In genomic region chr9:123366708-123367385, GRCm38 (mm10) we compare ENCODE assay signal across 8 mouse cellular contexts. TPM values are rescaled to one million over a fixed set of nuclear protein-coding genes. Genes with fewer than 3 reads are reported as not detected.
DNase-seq lines count a peak whose midpoint lies in the region; ATAC-seq and TF ChIP-seq lines count a peak whose summit lies in the region.

Gene Lars2 (plus strand): TSS chr9:123366927.

- peak within 1 kb of the TSS; percentile 85 for H3K4me3 ChIP-seq in forebrain, embryonic 10.5 days
- peak within 1 kb of the TSS; percentile 62 for H3K4me3 ChIP-seq in heart, embryonic 15.5 days
- H3K4me3 ChIP-seq in liver, embryonic 14.5 days (ENCODE audit: insufficient read depth in 1 of 2, low read depth in 2 of 2, low read length in 2 of 2), result peak within 1 kb of the TSS; percentile 77 to 94
- H3K4me3 ChIP-seq in neural tube, embryonic 11.5 days (ENCODE audit: low read depth, low read length), result peak within 1 kb of the TSS; percentile 66
- H3K4me3 ChIP-seq in stomach, postnatal 0 days (ENCODE audit: low read depth, low read length), result peak within 1 kb of the TSS; percentile 79

- peaks cover 3% of the 10 kb centered on the region for H3K36me3 ChIP-seq in forebrain, embryonic 10.5 days (replicated peaks)
- 0 out of 2 replicates have a peak, but pooled peaks cover 2% of the 10 kb centered on the region for H3K36me3 ChIP-seq in heart, embryonic 15.5 days
- no peaks in the 10 kb centered on the region for H3K36me3 ChIP-seq in liver, embryonic 14.5 days (replicated peaks; ENCODE audit: control insufficient read depth, insufficient read depth, low read depth)
- H3K36me3 ChIP-seq in neural tube, embryonic 11.5 days (ENCODE audit: control insufficient read depth, insufficient read depth, low read length), result 0 out of 2 replicates have a peak, but pooled peaks cover under 1% of the 10 kb centered on the region
- H3K36me3 ChIP-seq in stomach, postnatal 0 days (ENCODE audit: control insufficient read depth, insufficient read depth, low read length), result no peaks in the 10 kb centered on the region

- peak within 1 kb of the TSS; percentile 71 for H3K9ac ChIP-seq in heart, embryonic 15.5 days
- peak within 1 kb of the TSS; percentile 91 for H3K9ac ChIP-seq in liver, embryonic 14.5 days (replicated peaks)
- H3K9ac ChIP-seq in neural tube, embryonic 11.5 days (ENCODE audit: low read length), result peak within 1 kb of the TSS; percentile 70
- peak within 1 kb of the TSS; percentile 91 for H3K9ac ChIP-seq in stomach, postnatal 0 days (ENCODE audit: low read length)

- peak within 1 kb of the TSS; percentile 77 for H3K4me2 ChIP-seq in heart, embryonic 15.5 days
- H3K4me2 ChIP-seq in liver, embryonic 14.5 days (ENCODE audit: low read depth), result peak within 1 kb of the TSS; percentile 93
- H3K4me2 ChIP-seq in neural tube, embryonic 11.5 days (ENCODE audit: low read depth), result peak within 1 kb of the TSS; percentile 63
- H3K4me2 ChIP-seq in stomach, postnatal 0 days (replicated peaks; ENCODE audit: low read depth), result peak within 1 kb of the TSS; percentile 70

- peak; percentile 97 for ATAC-seq in heart, embryonic 15.5 days (replicated peaks; ENCODE audit: insufficient number of reproducible peaks, insufficient read depth, low FRiP score, low read depth)
- ATAC-seq in liver, embryonic 14.5 days (ENCODE audit: insufficient read depth), result peak; percentile 99
- peak; percentile 99 for ATAC-seq in neural tube, embryonic 11.5 days (ENCODE audit: insufficient read depth, low FRiP score, low TSS enrichment)
- ATAC-seq in stomach, postnatal 0 days (ENCODE audit: low FRiP score, low TSS enrichment), result peak; percentile 99

- DNase-seq in CD8-positive naive resting alpha-beta T cell, adult 2 months (ENCODE audit: low read depth in 2 of 2, low spot score in 2 of 2), result peak; percentile 84 to 87
- DNase-seq in c-Kit-positive CD71-negative TER-119-negative erythroid progenitor cells, embryonic 14.5 days (ENCODE audit: low read depth), result peak; percentile 93
- peak; percentile 94 for DNase-seq in forebrain, embryonic 10.5 days (ENCODE audit: extremely low spot score, low spot score)
- DNase-seq in kidney, postnatal 25 days, result peak; percentile 96
- peak; percentile 91 to 96 (median 92) for DNase-seq in liver, embryonic 14.5 days (ENCODE audit: low read depth in 3 of 3, low spot score in 3 of 3)
- DNase-seq in neural tube, embryonic 11.5 days (ENCODE audit: low spot score), result peak; percentile 95
- peak; percentile 97 for DNase-seq in stomach, postnatal 0 days (ENCODE audit: low spot score)

- peaks cover 22% of the 10 kb centered on the region for H3K4me1 ChIP-seq in forebrain, embryonic 10.5 days
- H3K4me1 ChIP-seq in heart, embryonic 15.5 days (replicated peaks), result peaks cover 14% of the 10 kb centered on the region
- H3K4me1 ChIP-seq in liver, embryonic 14.5 days (replicated peaks; ENCODE audit: control insufficient read depth in 2 of 2, insufficient read depth in 2 of 2, low read length in 1 of 2), result peaks cover 11 to 14% of the 10 kb centered on the region in 2 experiments
- no peaks in the 10 kb centered on the region for H3K4me1 ChIP-seq in neural tube, embryonic 11.5 days (ENCODE audit: control insufficient read depth, insufficient read depth, low read length)
- no peaks in the 10 kb centered on the region for H3K4me1 ChIP-seq in stomach, postnatal 0 days (replicated peaks; ENCODE audit: control insufficient read depth, insufficient read depth)

- H3K27ac ChIP-seq in forebrain, embryonic 10.5 days, result peak within 1 kb of the TSS; percentile 91
- H3K27ac ChIP-seq in heart, embryonic 15.5 days, result peak within 1 kb of the TSS; percentile 88
- peak within 1 kb of the TSS; percentile 61 for H3K27ac ChIP-seq in liver, embryonic 14.5 days
- H3K27ac ChIP-seq in neural tube, embryonic 11.5 days (ENCODE audit: low read depth, low read length), result peak within 1 kb of the TSS; percentile 74
- H3K27ac ChIP-seq in stomach, postnatal 0 days (replicated peaks), result peak within 1 kb of the TSS; percentile 89

- no peak for TF ChIP-seq CTCF in liver, embryonic 14.5 days (IDR thresholded peaks at IDR 0.05; ENCODE audit: low read depth)
- peak; percentile 10 for TF ChIP-seq CTCF in stomach, postnatal 0 days (IDR thresholded peaks at IDR 0.05; ENCODE audit: low read depth)

- no peaks in the 10 kb centered on the region for H3K27me3 ChIP-seq in forebrain, embryonic 10.5 days (ENCODE audit: poor library complexity, severe bottlenecking)
- H3K27me3 ChIP-seq in heart, embryonic 15.5 days, result no peaks in the 10 kb centered on the region
- no peaks in the 10 kb centered on the region for H3K27me3 ChIP-seq in liver, embryonic 14.5 days (ENCODE audit: control insufficient read depth, insufficient read depth, low read length)
- no peaks in the 10 kb centered on the region for H3K27me3 ChIP-seq in neural tube, embryonic 11.5 days (ENCODE audit: control insufficient read depth, insufficient read depth, low read length)
- no peaks in the 10 kb centered on the region for H3K27me3 ChIP-seq in stomach, postnatal 0 days (ENCODE audit: control insufficient read depth, insufficient read depth, low read length)

- no peaks in the 10 kb centered on the region for H3K9me3 ChIP-seq in forebrain, embryonic 10.5 days
- no peaks in the 10 kb centered on the region for H3K9me3 ChIP-seq in heart, embryonic 15.5 days (replicated peaks)
- H3K9me3 ChIP-seq in liver, embryonic 14.5 days (ENCODE audit: control insufficient read depth, low read length), result no peaks in the 10 kb centered on the region
- H3K9me3 ChIP-seq in neural tube, embryonic 11.5 days (ENCODE audit: control insufficient read depth, low read length), result no peaks in the 10 kb centered on the region
- H3K9me3 ChIP-seq in stomach, postnatal 0 days (ENCODE audit: control insufficient read depth, low read length), result no peaks in the 10 kb centered on the region

- peak; percentile 60 for TF ChIP-seq EP300 in liver, embryonic 14.5 days (IDR thresholded peaks at IDR 0.05; ENCODE audit: low read depth)
- TF ChIP-seq EP300 in stomach, postnatal 0 days (optimal IDR thresholded peaks at IDR 0.05), result peak; percentile 70

- under 1% methylated on average over 35 of the region's 35 CpGs for WGBS in forebrain, embryonic 10.5 days
- WGBS in heart, embryonic 15.5 days, result under 1% methylated on average over 35 of the region's 35 CpGs
- WGBS in liver, embryonic 14.5 days (ENCODE audit: insufficient replicate concordance), result under 1% methylated on average over 35 of the region's 35 CpGs
- WGBS in neural tube, embryonic 11.5 days, result under 1% methylated on average over 35 of the region's 35 CpGs
- WGBS in stomach, postnatal 0 days, result under 1% methylated on average over 35 of the region's 35 CpGs

RNA-seq across cellular contexts. Expression of gene Lars2, which starts in this region (rescaled TPM):
- polyA plus RNA-seq in forebrain, embryonic 10.5 days (2016; fragmentation: Nextera tagmentation; extraction: Ambion mirVana), result 701 and 878 TPM in 2 replicates
- polyA plus RNA-seq in heart, embryonic 15.5 days (2015; fragmentation: Nextera tagmentation; extraction: Ambion mirVana), result 783 and 885 TPM in 2 replicates
- polyA plus RNA-seq in liver, embryonic 14.5 days (2012; rRNA removed), result 105 and 230 TPM in 2 replicates
- 972 and 1,005 TPM in 2 replicates for polyA plus RNA-seq in liver, embryonic 14.5 days (2014; fragmentation: Nextera tagmentation; extraction: Ambion mirVana)
- polyA plus RNA-seq in neural tube, embryonic 11.5 days (2014; fragmentation: Nextera tagmentation; extraction: Ambion mirVana), result 1,025 and 1,092 TPM in 2 replicates
- polyA plus RNA-seq in stomach, postnatal 0 days (2015; fragmentation: Nextera tagmentation; extraction: Ambion mirVana), result 1,098 and 1,252 TPM in 2 replicates

Comparison
In these comparisons a context has a peak if more than half of its experiments do, and no peak if none do; other contexts are left out.
1. Peak in every context shown above with its lines: DNase-seq, ATAC-seq, H3K4me3 ChIP-seq and H3K27ac ChIP-seq.